Mouse (Mus musculus) neutrophil, adult 5-6 weeks (primary cell): Measurements from ENCODE around the gene Ccdc148. TPM values are rescaled to one million over a fixed set of nuclear protein-coding genes. Genes with fewer than 3 reads are reported as not detected.

Experiments
- ATAC-seq: fragments of 151-379, 151-347 bp; 2 replicates; pipeline ENCODE4 v1.8.0; 2017; ENCODE audit warnings: mild to moderate bottlenecking, moderate TSS enrichment; ENCODE audit not compliant: insufficient number of reproducible peaks, poor library complexity, low FRiP score, severe bottlenecking; ENCODE audit errors: extremely low read depth
- total RNA-seq: library from RNA; stranded (forward); fragments of 200-1000 nt; gene quantifications from 2 replicates; pipeline ENCODE4 v1.2.3, GENCODE M21; 2017

Gene Ccdc148
- total RNA-seq, 1 experiment from 2014 or later: 0.23 TPM

- ATAC-seq: no peak
These were observed 30.7 kb downstream of the Ccdc148 start for GRCm38 (mm10) chr2:59129821-59130220.

- ATAC-seq: no peak
These were observed 31.5 kb downstream of the Ccdc148 start for GRCm38 (mm10) chr2:59129023-59129422.

- no peak for ATAC-seq
These were observed 104.8 kb downstream of the Ccdc148 start for GRCm38 (mm10) chr2:59055615-59056145.

GRCm38 (mm10) chr2:59054339-59054738, 106.1 kb downstream of the Ccdc148 start:
- no peak for ATAC-seq

GRCm38 (mm10) chr2:59053461-59054039, 106.9 kb downstream of the Ccdc148 start:
- ATAC-seq: no peak

- ATAC-seq: no peak
These were observed 110.1 kb downstream of the Ccdc148 start for GRCm38 (mm10) chr2:59050245-59050824.

- ATAC-seq: no peak
These were observed 110.8 kb downstream of the Ccdc148 start for GRCm38 (mm10) chr2:59049686-59050085.

- no peak for ATAC-seq
These were observed 111.6 kb downstream of the Ccdc148 start for GRCm38 (mm10) chr2:59048775-59049451.

- ATAC-seq: no peak
These were observed 117.0 kb downstream of the Ccdc148 start for GRCm38 (mm10) chr2:59043313-59044032.

GRCm38 (mm10) chr2:59042616-59043015, 117.9 kb downstream of the Ccdc148 start:
- ATAC-seq: no peak

- ATAC-seq: no peak
These were observed 124.0 kb downstream of the Ccdc148 start for GRCm38 (mm10) chr2:59036433-59036832.

GRCm38 (mm10) chr2:59035206-59035605, 125.3 kb downstream of the Ccdc148 start:
- ATAC-seq: no peak

GRCm38 (mm10) chr2:59034281-59034680, 126.2 kb downstream of the Ccdc148 start:
- ATAC-seq: no peak

- ATAC-seq: no peak
These were observed 135.9 kb downstream of the Ccdc148 start for GRCm38 (mm10) chr2:59024558-59024957.

- ATAC-seq: no peak
These were observed 153.1 kb downstream of the Ccdc148 start for GRCm38 (mm10) chr2:59007356-59007755.

- no peak for ATAC-seq
These were observed 153.7 kb downstream of the Ccdc148 start for GRCm38 (mm10) chr2:59006567-59007340.

- ATAC-seq: no peak
These were observed 163.3 kb downstream of the Ccdc148 start for GRCm38 (mm10) chr2:58997151-58997550.

- ATAC-seq: no peak
These were observed 167.9 kb downstream of the Ccdc148 start for GRCm38 (mm10) chr2:58992431-58993191.
